Mouse (Mus musculus): ENCODE data around the gene B3gnt6.
"Not testable (repeated sequence)": the region's sequence is repeated elsewhere in the genome, so short reads cannot be mapped to it uniquely, and the experiment has no call there.

Gene B3gnt6

DNA sequence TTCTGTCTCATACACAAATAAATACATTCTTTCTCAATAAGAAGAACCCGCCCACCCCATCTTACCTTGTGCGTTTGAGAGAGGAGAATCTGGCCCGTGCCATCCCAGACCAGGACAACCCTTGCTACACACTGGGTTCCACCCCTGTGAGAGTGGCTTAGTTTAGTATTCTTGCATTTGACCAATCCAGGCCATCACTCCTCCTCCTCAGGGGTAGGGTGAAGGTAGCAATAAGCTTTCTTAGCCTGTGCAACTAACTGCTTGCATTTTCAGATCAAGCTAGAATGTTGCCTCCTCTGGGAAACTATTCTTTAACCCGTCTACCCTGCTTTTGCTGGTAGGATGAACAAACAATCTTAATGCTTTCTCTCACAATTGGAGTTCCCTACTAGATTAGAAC is at the start of gene B3gnt6:
Gene B3gnt6, minus strand, starts transcription at position 101 of the 400 bp plus-strand sequence.
- ATAC-seq (ENCODE audit: insufficient number of reproducible peaks, low FRiP score, low TSS enrichment), result no peak

DNA sequence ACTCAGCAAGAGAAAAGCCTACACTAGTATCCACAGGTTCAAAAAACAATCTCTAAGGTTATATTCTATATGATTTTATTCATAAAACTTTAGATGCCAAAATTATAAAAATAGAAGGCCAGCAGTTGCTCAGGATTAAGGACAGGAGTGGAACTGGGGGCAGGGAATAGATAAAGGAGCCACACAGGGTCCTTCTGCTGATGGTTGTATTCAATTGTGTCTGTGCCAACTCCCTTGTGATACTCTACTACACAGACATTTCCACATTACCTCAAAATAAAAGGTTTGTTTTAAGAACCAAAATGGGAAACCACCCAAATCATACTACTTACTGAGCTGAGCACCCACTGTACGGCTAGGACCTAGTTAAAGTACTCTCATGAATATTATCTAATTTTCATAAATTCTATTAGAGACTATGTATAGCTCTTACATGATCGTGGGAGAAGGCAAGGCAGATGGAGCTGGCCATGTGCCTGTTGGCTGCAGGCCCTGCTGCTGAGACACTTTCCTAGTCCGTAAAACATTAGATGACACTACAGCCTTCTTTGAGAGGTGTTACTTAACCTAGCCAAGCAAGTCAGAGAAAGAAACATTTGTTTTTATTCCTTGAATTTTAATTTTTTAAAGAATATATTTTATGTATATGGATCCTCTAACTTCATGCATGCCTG is 37.5 kb upstream of the B3gnt6 start:
- peak; percentile 72; the same call in 1 of the 2 replicates for ATAC-seq (ENCODE audit: insufficient number of reproducible peaks, low FRiP score, low TSS enrichment)

DNA sequence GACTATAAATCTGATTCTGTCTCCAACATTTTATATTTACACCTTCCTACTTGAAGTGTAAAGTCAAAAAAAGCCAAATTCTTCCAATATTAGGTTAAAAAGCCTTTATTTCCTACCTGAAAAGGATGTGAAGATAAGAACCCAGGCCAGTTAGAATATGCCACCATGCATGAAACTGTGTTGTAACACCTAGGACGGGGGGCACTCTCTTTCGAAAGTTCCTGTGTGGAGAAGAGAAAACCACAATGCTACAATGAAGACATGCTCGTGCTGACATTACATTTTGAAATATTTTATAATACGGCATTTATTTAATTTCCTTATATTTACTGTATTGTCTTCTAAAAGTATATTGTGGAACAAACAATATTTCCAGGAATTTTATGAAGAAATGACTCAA is 24.5 kb upstream of the B3gnt6 start:
- ATAC-seq (ENCODE audit: insufficient number of reproducible peaks, low FRiP score, low TSS enrichment), result no peak

DNA sequence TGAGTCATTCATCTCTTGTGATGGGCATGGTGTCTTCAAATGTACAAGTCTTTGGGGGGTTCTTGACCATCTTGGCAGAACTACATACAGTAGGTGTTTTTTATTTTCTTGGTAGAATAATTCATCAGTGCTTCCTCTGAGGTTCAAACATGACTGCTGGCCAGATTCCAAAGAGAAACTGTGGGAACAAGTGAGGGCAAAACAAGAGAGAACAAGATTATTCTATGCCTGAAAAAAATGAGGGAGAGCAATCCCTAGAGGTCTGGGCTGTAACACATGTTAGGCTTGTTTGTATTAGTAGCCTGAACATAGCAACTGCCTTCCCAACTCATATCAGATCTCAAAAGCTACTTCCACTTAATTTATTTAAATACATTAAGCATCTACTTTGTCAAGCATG is 17.4 kb upstream of the B3gnt6 start:
- ATAC-seq (ENCODE audit: insufficient number of reproducible peaks, low FRiP score, low TSS enrichment), result no peak

DNA sequence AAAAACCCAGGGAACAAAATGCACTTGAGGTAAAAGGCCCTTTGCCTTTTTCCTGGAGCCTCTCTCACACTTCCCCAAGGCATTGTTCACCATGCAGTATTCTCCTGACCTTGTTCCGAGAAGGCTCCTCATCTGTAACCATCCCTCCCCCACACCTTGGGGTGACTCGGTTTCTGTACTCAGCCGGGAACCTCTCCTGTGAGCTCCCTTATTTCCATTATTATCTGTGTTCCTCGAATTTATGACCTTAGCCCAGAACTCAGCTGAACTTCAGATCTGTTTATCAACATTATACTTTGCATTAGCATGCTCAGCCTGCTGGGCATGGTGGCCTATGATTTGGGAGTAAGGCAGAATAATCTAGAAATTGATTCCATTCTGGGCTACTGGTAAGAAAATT is 3.7 kb upstream of the B3gnt6 start:
- no peak for ATAC-seq (ENCODE audit: insufficient number of reproducible peaks, low FRiP score, low TSS enrichment)

DNA sequence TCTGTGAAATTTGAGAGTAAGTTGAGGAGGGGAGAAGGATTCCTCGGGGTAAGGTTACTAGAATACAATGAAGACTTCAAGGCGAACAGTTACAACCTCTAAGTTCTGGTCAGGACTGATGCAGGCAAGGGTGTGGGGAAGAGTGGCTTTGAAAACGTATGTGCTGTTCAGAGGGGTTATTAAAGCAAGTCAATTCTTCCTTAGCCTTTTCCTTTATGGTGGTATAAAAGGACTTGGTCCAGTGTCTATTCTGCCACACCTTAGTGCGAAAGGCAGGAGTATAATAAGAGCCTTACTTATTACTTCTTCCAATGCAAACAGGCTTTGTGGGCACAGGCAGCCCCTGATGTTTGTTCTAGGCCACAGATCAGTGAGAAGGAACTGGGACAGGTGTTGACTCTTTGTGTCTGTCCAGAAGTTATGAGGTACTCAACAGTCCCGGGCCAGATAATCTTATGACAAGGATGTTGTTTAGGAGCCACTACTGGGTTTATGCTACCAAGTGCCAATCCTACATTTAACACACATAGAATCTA is 2.3 kb upstream of the B3gnt6 start:
- ATAC-seq (ENCODE audit: insufficient number of reproducible peaks, low FRiP score, low TSS enrichment), result no peak

DNA sequence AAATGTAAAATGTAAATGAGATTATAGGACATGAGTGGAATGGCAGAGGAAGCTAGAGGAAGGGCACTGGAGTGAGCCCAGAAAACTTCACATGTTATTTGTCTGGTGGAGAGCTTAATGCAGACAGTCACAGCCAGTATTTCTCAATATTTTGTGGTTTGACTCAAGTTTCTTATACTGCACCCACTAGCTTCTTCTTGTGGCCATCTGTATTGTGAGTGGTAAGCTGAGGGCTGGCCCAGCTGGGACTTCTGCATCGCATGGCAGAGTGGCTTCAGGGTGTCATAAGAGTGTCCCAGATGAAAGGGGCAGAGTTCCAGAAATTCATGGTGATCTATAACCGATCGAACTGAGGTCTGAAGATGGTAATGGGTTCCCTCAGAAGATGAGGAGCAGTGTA is 1.1 kb upstream of the B3gnt6 start:
- ATAC-seq (ENCODE audit: insufficient number of reproducible peaks, low FRiP score, low TSS enrichment), result no peak

DNA sequence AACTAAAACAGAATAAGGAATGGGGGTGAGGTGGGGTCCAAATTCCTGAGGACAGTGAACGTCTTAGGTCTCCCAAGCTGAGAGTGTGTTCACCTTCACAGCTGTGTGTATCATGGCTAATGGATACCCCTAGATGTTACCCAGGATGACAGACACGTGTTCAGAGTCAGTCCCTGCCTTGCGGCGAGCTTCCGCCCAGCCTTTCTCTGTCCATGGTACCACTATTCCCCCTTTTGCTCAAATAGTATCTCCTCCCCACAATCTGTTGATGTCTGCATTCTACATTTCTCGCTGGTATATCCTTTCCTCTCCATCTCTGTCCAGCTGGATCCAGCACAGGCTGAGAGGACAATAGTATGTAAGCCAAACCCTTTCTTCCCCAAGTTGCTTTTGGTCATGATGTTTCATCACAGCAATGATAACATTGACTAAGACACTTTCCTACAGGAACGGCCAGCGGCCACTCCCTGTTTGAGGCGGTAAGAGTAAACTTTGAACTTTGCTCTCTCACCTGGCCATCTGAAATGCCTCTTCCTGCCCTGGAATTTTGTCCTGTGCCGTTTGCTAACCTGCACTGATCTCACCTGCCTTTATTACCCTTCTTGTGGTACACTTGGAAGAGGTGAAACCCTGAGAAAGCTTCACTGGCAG is 4.0 kb downstream of the B3gnt6 start:
- no peak for ATAC-seq (ENCODE audit: insufficient number of reproducible peaks, low FRiP score, low TSS enrichment)

DNA sequence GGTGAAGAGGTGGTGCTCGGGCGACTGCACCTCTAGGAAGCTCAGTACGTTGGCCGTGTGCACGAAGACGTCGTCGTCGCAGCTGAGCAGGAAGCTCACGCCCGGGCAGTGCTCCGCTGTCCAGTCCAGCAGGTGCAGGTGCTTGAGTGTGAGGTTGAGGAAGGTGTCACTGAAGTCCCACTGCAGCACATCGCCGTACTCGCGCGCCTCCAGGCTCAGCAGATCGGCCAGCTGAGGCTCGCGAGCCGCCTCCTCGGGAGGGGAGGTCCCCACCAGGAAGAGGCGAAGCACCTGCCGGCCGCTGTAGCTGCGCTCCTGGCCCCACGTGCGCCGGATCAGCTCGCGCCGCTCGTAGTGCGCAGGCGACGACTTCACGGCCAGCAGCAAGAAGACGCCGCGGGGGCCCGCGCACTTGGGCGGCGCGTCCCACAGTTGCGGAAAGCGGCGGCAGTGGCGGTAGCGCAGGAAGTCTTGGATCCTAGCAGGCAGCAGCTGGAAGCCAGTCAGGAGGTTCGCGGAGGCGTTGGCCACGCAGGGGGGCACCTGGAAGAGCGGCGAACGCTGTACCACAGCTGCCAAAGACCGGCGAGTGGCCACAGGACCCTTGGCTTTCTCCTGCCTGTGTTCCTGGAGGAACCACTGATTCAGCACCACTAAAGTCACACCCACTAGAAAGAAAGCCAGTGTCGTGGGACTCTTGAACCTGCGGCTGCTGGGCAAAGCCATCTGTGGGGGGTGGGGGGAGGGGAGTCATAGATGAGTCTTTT is 5.1 kb downstream of the B3gnt6 start:
- 0 out of 2 replicates have a peak, but pooled peaks have one; percentile 10 for ATAC-seq (ENCODE audit: insufficient number of reproducible peaks, low FRiP score, low TSS enrichment)

DNA sequence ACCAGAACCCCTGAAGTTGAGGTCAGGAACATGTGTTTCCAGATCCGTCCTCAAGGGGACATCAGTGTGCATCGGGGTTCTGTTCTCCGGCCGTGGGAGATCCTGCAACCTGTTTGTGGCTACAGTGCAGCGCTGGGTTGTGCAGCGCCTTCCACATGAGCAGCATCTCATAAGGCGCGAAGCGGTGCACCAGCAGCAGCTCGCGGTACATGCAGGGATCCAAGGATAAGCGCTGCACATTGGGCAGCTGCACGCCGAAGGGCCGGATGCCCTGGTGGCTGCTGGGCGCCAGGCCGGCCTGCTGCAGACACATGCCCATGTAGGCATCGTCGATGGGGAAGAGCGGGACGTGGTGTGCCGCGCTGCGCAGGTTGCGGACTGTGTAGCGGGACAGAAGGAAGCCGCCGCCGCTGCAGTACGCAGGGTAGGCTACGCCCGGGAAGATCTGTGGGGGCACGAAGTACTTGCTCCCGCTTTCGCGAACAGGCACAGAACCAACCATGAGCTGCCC is 5.7 kb downstream of the B3gnt6 start:
- ATAC-seq (ENCODE audit: insufficient number of reproducible peaks, low FRiP score, low TSS enrichment), result peak; percentile 60; the same call in 1 of the 2 replicates

DNA sequence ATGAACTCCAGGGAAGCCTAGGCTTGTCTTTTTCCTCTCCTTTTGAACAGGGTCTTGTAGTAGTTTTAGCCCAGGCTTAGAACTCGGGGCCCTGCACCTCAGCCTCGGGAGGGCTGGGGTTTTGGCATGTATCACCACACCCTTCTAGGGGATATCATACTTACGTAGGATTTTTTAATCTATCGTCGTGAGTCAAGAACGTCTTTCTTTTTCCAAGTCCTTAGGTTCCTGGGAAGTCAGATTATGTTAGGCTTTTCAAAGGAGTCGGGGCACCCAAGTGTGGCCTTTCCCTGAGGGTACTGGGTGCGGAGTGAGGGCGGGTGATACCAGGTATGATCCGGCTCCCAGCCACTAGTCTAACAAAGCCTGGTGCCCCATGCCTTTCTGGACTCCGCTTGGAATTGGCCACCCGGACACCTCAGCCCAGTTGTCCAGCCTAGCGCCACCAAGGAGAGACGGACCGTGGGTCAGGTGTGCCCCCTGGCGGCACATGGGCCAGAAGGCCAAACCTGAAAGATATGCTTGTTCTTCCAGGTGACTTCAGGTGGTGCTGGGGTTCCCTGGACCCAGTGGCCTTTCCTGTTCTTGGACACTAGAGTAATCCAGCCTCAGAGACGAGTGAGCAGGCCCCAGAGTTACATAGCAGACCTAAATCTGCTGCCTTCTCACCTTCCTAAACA is 7.6 kb downstream of the B3gnt6 start:
- no peak for ATAC-seq (ENCODE audit: insufficient number of reproducible peaks, low FRiP score, low TSS enrichment)

DNA sequence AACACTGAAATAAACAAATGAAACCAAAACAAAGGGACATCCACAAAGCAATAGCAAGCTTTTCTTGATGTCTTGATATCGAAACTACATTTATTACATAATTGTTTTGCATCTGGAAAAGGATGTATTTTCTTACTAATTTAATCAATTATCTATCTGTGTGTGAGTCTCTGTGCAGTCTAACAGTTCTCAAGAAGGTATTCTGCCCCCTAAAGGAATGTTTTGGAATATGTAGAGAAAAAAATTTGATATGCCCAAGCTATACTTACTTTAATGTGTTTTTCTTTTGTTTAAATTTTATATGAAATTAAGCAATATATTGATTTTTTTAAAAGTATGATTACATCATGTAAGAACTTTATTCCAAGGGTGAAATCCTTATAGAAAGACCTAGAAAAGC is 8.7 kb downstream of the B3gnt6 start:
- no peak for ATAC-seq (ENCODE audit: insufficient number of reproducible peaks, low FRiP score, low TSS enrichment)

DNA sequence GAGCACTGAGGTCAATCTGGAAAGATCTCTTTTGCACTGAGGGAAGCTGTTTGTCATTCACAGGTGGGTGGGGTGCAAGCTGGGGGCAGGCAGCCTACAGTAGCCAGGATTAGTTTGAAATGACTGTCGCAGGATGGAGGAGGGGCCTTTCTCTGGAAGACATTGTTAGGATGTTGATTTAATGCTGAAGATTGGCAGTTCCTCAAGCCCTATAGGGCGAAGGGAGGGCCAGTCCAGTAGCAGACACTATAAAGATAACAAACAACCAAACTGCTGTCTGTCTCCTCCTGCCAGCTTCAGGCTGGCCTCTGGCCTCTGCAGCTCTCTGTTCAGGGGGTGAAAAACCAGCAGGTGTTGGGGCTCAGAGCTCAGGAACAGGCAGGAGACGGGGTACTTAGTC is 9.5 kb downstream of the B3gnt6 start:
- ATAC-seq (ENCODE audit: insufficient number of reproducible peaks, low FRiP score, low TSS enrichment), result no peak

DNA sequence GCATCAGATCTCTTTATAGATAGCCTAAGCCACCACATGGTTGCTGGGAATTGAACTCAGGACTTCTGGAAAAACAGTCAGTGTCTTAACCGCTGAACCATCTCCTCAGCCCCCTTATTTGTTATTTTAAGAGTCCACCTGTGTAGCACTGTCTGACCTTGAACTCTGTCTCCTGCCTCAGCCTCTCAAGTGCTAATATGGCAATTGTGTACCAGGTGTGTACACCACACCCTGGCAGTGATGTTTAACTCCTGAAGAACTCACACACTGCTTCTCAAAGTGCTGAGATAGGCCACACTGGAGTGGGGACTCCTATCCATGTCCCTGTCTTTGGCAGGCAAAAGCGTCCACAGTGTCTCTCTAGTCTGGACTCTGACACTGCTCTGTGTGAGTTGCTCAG is 10.6 kb downstream of the B3gnt6 start:
- ATAC-seq (ENCODE audit: insufficient number of reproducible peaks, low FRiP score, low TSS enrichment), result no peak

DNA sequence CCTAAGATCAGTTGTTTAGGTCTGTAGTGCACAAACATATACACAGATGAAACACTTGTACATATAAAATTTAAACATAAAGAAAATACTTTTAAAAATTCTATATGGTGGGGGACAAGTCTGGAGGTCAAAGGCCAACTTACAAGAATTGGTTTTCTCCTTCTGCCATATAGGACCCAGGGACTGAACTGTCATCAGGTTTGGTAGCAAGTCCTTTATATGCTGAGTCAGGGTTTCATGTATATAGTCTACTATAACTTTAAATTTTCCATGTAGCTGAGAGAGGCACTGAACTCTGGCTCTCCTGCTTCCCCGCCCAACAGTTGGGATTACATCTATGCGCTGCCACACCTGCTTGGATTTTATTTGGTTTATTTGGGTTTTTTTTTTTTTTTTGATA is 11.0 kb downstream of the B3gnt6 start:
- no peak for ATAC-seq (ENCODE audit: insufficient number of reproducible peaks, low FRiP score, low TSS enrichment)

DNA sequence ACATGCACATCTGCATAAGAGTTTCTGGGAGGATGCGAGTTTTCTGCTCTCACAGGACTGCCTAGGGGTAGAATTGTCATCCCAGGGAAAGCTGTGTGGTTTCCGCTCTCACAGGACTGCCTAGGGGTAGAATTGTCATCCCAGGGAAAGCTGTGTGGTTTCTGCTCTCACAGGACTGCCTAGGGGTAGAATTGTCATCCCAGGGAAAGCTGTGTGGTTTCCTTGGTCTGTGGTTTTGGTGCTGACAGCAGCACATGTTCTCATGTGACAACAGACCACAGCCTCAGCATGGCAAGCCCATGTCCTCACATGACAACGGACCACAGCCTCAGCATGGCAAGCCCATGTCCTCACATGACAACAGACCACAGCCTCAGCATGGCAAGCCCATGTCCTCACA is 11.9 kb downstream of the B3gnt6 start:
- ATAC-seq (ENCODE audit: insufficient number of reproducible peaks, low FRiP score, low TSS enrichment), result not testable (repeated sequence)

DNA sequence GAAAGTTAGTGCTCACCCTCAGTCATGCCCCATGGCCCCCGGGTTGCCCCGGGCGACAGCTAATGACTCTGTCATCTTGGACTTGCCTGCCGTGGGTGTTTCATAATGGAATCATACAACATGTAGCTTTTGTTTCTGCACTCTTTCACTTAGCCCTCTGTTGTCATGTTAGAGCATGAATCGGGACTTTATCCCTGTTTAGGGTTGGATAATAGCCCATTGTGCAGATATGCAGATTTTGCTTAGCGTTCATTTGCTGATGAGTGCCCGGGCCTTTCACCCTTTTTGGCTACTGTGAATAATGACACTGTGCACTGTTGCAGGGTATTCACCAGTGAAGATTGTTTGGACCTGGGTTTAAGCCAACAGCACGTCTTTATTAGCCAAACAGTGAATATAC is 12.6 kb downstream of the B3gnt6 start:
- ATAC-seq (ENCODE audit: insufficient number of reproducible peaks, low FRiP score, low TSS enrichment), result no peak

DNA sequence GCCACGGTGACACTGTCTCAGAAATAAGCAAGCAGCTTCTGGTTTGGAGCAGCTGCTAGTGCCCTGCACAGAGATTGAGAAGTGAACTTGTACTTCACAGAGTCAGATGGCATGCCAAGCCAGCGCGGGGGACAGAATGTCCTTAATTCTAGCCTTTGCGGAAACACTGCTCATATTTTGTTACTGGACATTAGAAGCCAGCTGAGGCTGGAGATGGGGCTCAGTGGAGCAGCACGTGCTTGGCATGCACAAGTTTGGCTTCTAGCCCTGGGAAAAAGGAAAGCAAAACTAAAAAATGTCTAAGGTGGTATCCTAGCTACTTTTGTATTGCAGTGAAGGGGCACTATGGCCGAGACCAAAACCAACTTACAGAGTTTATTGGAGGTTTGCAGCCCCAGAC is 14.0 kb downstream of the B3gnt6 start:
- no peak for ATAC-seq (ENCODE audit: insufficient number of reproducible peaks, low FRiP score, low TSS enrichment)

DNA sequence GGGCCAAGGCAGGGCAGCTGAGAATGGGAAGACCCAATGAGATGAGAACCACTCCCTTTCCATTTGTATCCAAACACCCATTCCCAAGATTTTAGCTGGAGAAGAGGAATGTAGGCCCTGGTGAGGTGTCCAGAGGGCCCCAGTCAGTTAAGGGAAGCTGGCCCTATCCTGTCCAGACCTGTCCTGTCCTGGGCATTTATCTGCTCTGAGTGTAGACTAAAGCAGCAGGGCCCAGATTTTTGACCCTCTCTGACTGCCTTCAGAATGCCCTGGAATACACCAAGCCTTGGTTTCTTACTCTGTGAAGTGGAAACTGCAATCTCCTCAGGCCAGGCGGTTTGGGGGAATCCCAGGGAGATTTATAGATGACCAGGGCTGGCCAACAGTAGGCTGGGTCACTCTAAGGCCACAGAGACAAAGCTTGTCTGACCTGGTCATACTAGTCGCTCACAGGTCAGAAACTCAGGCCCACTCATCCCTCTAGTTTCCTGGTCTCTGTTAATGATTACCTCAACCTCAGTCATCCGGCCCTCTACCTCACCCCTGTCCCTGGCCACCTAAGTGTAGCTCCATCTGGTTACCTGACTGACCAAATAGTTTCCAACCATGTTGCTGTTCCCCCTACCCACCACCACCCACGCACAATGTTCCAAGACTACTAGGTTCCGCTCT is 20.6 kb downstream of the B3gnt6 start:
- ATAC-seq (ENCODE audit: insufficient number of reproducible peaks, low FRiP score, low TSS enrichment), result 0 out of 2 replicates have a peak, but pooled peaks have one; percentile 8
